Mouse (Mus musculus) limb, embryonic 10.5 days (tissue): ENCODE data around the gene Fli1. TPM values are rescaled to one million over a fixed set of nuclear protein-coding genes. Genes with fewer than 3 reads are reported as not detected.

Source experiments
- DNase-seq: peaks from one replicate; pipeline ENCODE4 v3.0.0-alpha.2; 2017; ENCODE audit warnings: low spot score
- H3K27ac ChIP-seq: fragments of 300-500 bp; sonication (generic); 2 replicates; pipeline ENCODE4 v1.5.1; 2016; ENCODE audit warnings: mild to moderate bottlenecking
- H3K27me3 ChIP-seq: fragments of 300-500 bp; sonication (generic); 2 replicates; pipeline ENCODE4 v1.6.1; 2016; ENCODE audit warnings: low read depth, mild to moderate bottlenecking; ENCODE audit not compliant: poor library complexity, severe bottlenecking
- H3K36me3 ChIP-seq: fragments of 300-500 bp; sonication (generic); 2 replicates; pipeline ENCODE4 v1.6.1; 2016; ENCODE audit warnings: mild to moderate bottlenecking, moderate library complexity
- H3K4me1 ChIP-seq: fragments of 300-500 bp; sonication (generic); 2 replicates; pipeline ENCODE4 v1.6.1; 2016
- H3K4me3 ChIP-seq: fragments of 300-500 bp; sonication (generic); 2 replicates; pipeline ENCODE4 v1.5.1; 2016; ENCODE audit warnings: mild to moderate bottlenecking, moderate library complexity
- H3K9me3 ChIP-seq: fragments of 300-500 bp; sonication (generic); replicated peaks from 2 replicates; pipeline ENCODE4 v1.6.1; 2016; ENCODE audit warnings: mild to moderate bottlenecking
- WGBS: fragments of 180-500 bp; shearing (Covaris S2); methylation state at CpG from one replicate; pipeline ENCODE4 v1.1.7; 2016; 5-methylcytosine and 5-hydroxymethylcytosine counted together
- polyA plus RNA-seq: library from polyadenylated mRNA; unstranded; fragments of >200 nt; fragmentation: Nextera tagmentation; extraction: Ambion mirVana; gene quantifications from 2 replicates; pipeline ENCODE4 v1.2.1, GENCODE M21; 2016

Gene Fli1
- polyA plus RNA-seq, 1 experiment from 2014 or later, result 71.2 TPM

DNA sequence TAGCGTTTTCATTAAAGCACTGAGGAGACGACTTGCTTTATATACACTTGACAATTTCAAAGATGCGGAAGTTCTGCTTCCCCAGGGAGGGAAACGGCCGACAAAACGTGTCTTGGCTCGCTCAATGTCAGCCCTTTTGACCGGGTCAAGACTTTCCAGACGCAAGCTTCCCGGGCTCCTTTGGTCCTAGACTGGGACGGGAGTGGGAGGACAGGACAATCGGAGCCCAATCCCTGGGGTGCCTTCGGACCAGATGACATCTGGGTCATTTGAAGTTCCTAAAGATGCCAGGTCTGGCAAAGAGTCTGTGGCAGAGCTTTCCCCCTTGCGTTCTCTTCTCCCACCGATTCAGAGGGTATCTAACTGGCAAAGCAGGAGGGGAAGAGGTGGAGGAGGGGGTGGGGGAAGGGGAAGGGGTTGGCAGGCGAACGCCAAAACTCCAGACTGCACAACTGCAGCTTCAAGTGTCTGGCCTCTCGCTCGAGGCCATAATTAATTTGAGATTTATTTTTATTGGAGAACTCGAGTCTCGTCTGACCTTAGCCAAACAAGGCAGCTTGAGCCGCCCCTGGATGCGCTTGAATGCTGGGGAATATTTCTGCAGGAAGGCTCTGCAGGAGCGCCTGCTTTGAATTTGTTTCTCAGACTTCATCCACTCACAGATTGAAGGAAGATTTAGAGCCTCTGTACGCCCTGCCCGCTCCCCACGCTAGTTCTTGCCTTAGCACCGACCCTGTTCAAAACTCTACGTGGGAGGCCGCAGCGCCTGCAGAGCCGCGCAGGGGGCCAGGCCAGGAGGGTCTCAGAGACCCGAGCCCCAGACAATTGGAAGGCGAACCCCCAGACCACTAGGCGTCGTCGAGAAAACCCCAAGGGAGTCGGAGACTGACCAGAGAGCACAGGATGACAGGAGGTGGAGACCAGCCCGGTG, 2.3 kb upstream of the Fli1 start:
- Histone ChIP-seq H3K4me3 (peak overlapping the region; percentile 98), H3K27me3 (no peaks in the 10 kb centered on the region; the same call in 1 of the 2 replicates), H3K27ac (peak overlapping the region; percentile 99), H3K36me3 (no peaks in the 10 kb centered on the region), H3K4me1 (peaks cover 74% of the 10 kb centered on the region), H3K9me3 (no peaks in the 10 kb centered on the region)
- peak; percentile 70 for DNase-seq
- WGBS, result under 1% methylated on average over 40 of the region's 40 CpGs

DNA sequence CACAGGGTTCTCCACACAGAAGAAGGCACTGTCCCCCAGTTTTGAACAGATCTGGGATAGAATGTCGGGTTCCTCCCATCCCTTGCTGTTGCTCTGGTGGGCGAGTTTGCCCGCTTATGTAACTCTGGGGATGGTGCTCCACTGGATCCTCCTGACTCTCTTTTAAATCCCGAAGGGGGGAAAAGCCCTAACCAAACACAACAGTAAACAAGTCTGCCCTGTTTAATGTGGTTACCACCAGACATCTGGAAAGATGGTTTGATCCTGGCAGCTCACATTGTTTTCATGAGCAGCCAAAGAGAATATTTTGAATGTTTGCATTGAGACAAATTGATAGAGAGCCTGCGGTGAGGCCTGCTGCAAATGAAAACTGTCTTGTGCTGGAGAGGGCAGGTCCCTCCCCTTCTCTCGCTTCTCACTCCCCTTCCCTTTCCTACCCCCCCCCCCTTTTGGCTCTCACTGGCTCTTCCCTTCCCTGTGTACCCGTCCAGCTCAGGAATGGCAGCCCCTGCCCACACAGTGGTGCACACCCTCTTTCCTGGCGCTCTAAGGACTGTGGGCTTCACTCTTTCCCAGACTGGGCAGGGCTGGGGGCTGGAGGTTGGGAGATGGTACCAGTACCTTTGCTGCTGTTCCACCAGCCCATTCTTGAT, 1.4 kb upstream of the Fli1 start:
- H3K4me1 ChIP-seq, result peaks cover 73% of the 10 kb centered on the region
- H3K4me3 ChIP-seq, result peak overlapping the region; percentile 98
- 2% methylated on average over 8 of the region's 8 CpGs for WGBS
- H3K9me3 ChIP-seq, result no peaks in the 10 kb centered on the region
- no peaks in the 10 kb centered on the region; the same call in 1 of the 2 replicates for H3K27me3 ChIP-seq
- DNase-seq, result peak; percentile 52
- H3K36me3 ChIP-seq, result 0 out of 2 replicates have a peak, but pooled peaks cover 3% of the 10 kb centered on the region
- H3K27ac ChIP-seq, result peak overlapping the region; percentile 99

DNA sequence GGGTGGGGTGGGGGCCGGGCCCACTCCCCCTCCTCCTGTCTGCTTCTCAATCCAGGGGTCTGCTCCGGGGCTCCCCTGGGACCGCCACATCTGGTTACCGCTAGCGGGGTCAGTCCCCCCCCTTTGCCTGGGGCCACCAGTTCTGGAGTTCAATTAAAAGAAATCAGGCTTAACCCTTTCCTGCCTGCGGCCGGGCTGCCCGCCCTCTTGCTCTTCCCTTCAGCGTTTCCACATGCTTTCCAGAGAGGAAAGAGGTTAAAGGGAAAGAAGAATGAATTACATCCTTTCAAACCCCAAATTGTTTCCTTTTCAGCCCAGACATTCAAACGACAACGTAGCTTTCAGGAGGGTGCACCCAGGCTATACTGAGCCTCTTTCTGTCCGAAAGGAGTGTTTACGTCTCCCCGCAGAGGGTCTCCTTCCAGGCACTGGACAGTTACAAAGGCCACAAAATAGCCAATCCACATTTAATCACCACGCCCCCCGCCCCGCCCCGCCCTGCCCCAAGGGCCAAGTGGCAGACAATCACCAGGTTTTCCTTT, 450 bp upstream of the Fli1 start:
- WGBS, result under 1% methylated on average over 18 of the region's 18 CpGs
- H3K27me3 ChIP-seq, result no peaks in the 10 kb centered on the region; the same call in 1 of the 2 replicates
- peaks cover 7% of the 10 kb centered on the region; the same call in 1 of the 2 replicates for H3K36me3 ChIP-seq
- peak overlapping the region; percentile 98 for H3K4me3 ChIP-seq
- peak overlapping the region; percentile 99 for H3K27ac ChIP-seq
- H3K4me1 ChIP-seq, result peaks cover 73% of the 10 kb centered on the region
- no peaks in the 10 kb centered on the region for H3K9me3 ChIP-seq
- peak; percentile 98 for DNase-seq

DNA sequence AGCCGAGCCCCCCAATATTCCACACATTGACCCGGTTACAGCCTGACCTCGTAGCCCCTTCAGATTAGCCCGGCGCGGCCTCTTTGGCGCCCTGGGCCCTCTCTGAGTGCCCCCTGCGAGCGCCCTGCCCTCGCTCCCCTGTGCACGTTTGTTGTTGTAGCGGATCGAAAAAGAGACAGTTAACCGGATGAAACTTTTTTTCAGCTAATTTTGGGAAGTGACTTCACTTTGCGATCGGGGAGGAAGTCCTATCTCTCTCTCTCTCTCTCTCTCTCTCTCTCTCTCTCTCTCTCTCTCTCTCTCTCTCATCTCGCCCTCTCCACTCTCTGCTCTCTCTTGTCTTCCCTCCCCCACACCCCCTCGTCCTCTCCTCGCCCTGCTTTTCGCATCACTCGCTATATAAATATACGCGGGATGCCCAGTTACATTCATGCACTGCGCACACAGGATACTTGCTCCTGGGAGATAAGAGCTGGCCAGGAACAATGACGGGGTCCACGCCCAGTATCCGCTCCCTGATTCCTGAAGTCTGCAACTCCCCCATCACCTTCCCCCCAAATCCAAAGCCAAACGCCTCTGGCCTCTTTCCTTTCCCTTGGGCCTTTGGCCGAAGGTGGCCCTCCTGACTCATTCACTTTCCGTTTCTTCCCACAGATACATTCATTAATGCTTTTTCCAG, 1.3 kb downstream of the Fli1 start:
- H3K9me3 ChIP-seq, result no peaks in the 10 kb centered on the region
- no peaks in the 10 kb centered on the region; the same call in 1 of the 2 replicates for H3K27me3 ChIP-seq
- H3K4me3 ChIP-seq, result peak overlapping the region; percentile 98
- H3K27ac ChIP-seq, result peak overlapping the region; percentile 99
- peaks cover 14% of the 10 kb centered on the region for H3K36me3 ChIP-seq
- peak; percentile 68 for DNase-seq
- peaks cover 64% of the 10 kb centered on the region for H3K4me1 ChIP-seq
- WGBS, result under 1% methylated on average over 30 of the region's 30 CpGs

DNA sequence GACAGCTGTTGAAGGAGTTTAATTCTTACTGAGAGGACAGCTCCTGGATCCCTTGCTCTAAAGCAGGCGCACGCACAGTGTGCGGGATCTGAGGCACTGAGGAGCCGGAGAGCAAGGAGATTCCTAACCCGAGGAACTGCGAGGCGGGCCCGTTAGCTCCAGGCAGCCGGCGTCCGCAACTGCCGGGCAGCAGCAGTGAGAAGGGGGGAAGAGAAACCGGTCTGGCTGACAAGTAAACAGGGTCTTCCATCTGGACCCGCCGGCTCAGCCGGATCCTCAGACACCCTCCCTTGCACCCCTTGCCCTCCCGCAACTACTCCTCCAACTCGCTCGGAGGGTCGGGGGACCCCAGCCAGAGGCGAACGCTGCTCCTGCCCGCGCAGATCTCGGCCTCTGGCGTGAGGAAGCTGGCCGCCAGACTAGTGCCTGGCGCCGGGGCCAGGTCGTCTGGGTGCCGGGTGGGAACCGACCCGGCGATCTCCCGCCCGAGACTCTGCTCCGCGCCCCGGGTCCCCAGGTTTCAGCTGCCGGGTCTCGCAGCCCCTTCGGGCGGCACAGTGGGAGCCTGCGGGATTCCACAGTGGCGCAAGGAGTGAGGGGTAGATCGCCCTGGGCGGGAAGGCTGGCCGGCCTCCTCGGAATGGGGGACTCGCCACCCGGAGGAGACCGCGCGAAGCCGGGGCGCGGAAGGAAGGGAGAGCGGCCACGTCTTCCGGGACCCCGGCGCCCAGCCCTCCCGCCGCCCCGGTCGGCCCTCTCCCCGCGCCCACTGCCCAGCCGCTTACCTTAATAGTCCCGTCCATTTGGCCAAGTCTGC, 2.0 kb downstream of the Fli1 start:
- under 1% methylated on average over 68 of the region's 70 CpGs for WGBS
- DNase-seq, result peak; percentile 78

DNA sequence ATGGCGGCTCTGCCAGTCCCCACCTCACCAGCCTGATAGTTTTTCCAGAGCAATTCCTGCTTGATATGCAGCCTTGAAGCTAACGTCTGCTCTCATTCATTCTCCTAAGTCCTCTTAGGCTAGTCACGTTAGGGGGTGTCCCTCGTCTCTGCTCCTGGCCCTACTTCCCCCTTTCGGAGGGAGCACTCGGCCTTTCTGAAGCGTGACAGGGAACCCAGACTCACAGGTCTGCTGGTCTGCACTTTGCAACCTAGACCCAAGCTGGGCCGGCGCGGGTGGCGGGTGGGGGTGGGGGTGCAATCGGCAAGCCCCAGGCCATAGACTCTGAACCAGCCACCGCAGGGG, 2.6 kb downstream of the Fli1 start:
- no peak for DNase-seq
- Histone ChIP-seq H3K27ac (peak overlapping the region; percentile 99), H3K9me3 (no peaks in the 10 kb centered on the region), H3K27me3 (no peaks in the 10 kb centered on the region), H3K36me3 (peaks cover 24% of the 10 kb centered on the region), H3K4me1 (peaks cover 51% of the 10 kb centered on the region), H3K4me3 (peak overlapping the region; percentile 98)
- WGBS, result under 1% methylated on average over 13 of the region's 13 CpGs

More for the DNA sequence above, 2.0 kb downstream of the Fli1 start:
- peak overlapping the region; percentile 99 for H3K27ac ChIP-seq
- H3K9me3 ChIP-seq, result no peaks in the 10 kb centered on the region
- peak overlapping the region; percentile 98 for H3K4me3 ChIP-seq
- H3K36me3 ChIP-seq, result peaks cover 18% of the 10 kb centered on the region
- peaks cover 57% of the 10 kb centered on the region for H3K4me1 ChIP-seq
- H3K27me3 ChIP-seq, result no peaks in the 10 kb centered on the region; the same call in 1 of the 2 replicates

DNA sequence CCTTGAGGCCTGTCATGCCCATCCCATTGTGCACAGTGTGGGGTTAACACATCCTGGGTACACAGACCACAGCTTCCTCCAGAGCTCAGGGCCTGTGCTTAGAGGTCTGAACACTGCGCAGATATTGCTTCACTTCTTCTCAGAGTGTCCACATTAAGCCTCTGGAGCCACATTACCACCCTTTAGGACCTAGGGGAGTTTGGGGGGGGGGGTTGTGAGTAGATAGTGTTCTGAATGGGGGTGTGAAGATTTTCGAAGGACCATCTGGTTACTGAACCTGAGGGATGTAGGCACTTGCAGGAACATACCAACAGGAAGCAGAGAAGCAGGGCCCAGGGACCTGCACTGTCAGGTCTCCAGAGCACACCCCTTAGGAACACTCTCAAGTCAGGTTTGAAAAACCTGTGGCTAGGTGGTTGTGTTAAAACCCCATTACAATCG, 3.3 kb downstream of the Fli1 start:
- peak overlapping the region; percentile 99 for H3K27ac ChIP-seq
- no peaks in the 10 kb centered on the region for H3K9me3 ChIP-seq
- H3K4me1 ChIP-seq, result peaks cover 44% of the 10 kb centered on the region
- H3K4me3 ChIP-seq, result peak overlapping the region; percentile 98
- DNase-seq, result no peak
- no peaks in the 10 kb centered on the region for H3K27me3 ChIP-seq
- WGBS, result 35% methylated on average over 3 of the region's 3 CpGs
- peaks cover 29% of the 10 kb centered on the region for H3K36me3 ChIP-seq

DNA sequence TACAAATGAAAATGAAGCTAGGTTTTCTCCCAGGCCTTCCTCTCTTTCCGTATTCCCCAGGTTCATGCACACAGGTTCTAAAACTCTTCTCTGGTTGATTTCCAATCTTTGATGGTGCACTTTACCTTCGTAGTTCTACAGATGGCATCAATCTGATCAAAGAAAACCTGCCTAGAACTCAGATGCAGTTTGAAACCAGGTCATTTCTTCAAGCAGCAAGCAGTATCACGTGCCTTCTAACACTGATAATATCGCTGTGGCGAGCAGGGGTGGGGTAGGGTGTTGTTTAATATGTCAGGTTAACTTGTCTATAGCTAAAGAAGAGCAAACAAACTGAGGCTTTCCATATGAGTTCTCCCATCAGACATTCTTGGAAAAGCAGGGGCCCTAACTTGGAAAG, 4.5 kb downstream of the Fli1 start:
- no peak for DNase-seq
- 90% methylated on average over 5 of the region's 5 CpGs for WGBS
- Histone ChIP-seq H3K4me3 (peak overlapping the region; percentile 98), H3K27ac (no peak overlapping the region), H3K4me1 (peaks cover 32% of the 10 kb centered on the region), H3K36me3 (peaks cover 38% of the 10 kb centered on the region), H3K27me3 (no peaks in the 10 kb centered on the region), H3K9me3 (no peaks in the 10 kb centered on the region)

DNA sequence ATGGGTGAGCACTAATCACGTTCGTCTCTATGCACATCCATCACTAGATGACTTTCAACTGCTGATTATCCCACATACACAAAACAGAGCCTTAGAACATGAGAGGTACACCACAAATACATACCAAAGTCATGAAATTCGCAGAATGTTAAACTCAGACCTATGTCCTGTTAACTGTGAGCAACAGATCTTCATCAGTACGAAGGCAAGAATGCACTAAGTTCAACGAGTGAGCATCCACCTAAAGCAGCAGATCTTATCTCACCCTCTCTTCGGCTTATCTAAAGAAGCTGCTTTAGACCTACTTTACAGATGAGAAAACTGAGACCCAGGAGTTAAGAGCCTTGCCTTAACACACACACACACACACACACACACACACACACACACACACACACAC, 5.0 kb downstream of the Fli1 start:
- Histone ChIP-seq H3K27ac (no peak overlapping the region), H3K4me1 (peaks cover 29% of the 10 kb centered on the region), H3K27me3 (no peaks in the 10 kb centered on the region), H3K36me3 (peaks cover 40% of the 10 kb centered on the region), H3K9me3 (no peaks in the 10 kb centered on the region), H3K4me3 (0 out of 2 replicates have a peak overlapping the region, but pooled peaks have one; percentile 98)
- WGBS, result 78% methylated on average over 6 of the region's 6 CpGs
- DNase-seq, result no peak

DNA sequence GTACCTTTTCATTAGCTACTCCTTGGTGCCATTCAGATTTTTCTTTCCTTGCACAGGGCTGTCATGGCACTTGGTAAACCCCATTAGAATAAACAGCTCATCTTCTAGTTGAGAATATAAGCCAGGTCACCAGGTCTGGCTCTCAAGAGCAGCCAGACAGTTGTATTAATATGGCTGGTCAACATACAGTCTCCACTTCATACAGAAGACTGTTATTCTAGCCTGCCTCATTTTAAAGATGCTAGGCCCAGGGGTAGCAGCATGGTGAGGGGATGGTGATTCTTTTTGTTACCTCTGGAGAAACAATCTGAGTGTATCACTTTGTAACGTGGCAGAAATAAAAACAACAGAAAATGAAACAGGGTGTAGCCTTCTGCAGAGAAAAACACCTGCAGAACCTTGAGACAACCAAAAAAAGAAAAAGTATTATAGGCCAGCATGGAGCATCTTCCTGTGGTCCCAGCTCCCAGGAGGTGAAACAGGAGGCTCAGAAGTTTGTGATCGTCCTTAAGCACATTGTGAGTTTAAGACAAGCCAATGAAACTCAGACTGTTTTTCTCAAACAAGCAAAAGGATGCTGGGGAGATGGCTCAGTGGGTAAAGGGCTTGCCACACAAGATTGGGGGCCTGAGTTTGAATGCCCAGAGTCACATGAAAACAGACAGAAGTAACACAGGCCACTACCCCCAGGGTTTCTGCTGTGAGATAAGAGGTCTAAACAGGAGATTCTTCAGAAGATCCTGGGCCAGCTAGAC, 7.3 kb downstream of the Fli1 start:
- no peak overlapping the region for H3K4me3 ChIP-seq
- peaks cover 57% of the 10 kb centered on the region for H3K36me3 ChIP-seq
- H3K4me1 ChIP-seq, result peaks cover 29% of the 10 kb centered on the region
- H3K27ac ChIP-seq, result no peak overlapping the region
- 78% methylated on average over 2 of the region's 2 CpGs for WGBS
- H3K27me3 ChIP-seq, result no peaks in the 10 kb centered on the region
- no peak for DNase-seq
- H3K9me3 ChIP-seq, result no peaks in the 10 kb centered on the region

DNA sequence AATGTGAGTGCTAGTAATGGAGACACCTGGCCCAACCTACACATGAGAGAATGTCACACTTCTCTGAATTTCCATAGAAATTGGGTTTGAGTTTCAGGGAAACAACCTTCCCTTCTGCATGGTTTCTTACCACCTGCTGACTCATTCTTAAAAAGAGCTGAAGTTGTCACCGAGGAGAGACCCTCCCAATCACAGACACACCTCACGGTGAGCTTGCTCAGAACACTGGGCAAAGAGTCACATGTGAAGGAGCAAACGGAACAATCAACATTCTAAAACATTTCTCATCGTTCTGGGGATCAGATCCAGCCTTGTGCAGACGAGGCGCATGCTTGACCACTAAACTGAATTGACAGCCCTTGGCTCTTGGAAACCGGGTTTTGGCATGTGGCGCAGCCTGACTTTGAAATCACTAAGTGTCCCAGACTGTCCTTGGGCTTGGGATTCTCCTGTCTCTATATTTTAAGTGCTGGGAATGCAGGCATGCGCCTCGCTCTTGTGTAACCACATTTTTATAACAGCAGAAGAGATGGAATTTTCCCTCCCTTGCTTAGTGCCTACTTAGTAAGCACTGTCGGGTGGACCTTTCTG, 8.5 kb downstream of the Fli1 start:
- no peak overlapping the region for H3K4me3 ChIP-seq
- peaks cover 66% of the 10 kb centered on the region for H3K36me3 ChIP-seq
- no peak overlapping the region for H3K27ac ChIP-seq
- DNase-seq, result no peak
- H3K4me1 ChIP-seq, result peaks cover 19% of the 10 kb centered on the region
- no peaks in the 10 kb centered on the region for H3K27me3 ChIP-seq
- H3K9me3 ChIP-seq, result no peaks in the 10 kb centered on the region
- 87% methylated on average over 11 of the region's 11 CpGs for WGBS
